ENCODE assay signal across 10 mouse cellular contexts in genomic region chr19:57363076-57363475, GRCm38 (mm10). TPM values are rescaled to one million over a fixed set of nuclear protein-coding genes. Genes with fewer than 3 reads are reported as not detected.
A peak's percentile ranks its signal among the peaks of the same experiment; 100 is the strongest.
DNase-seq lines count a peak whose midpoint lies in the region; ATAC-seq and TF ChIP-seq lines count a peak whose summit lies in the region.
"Had no signal": no experiment of that assay in that cellular context is flagged by ENCODE, and none has a peak within 500 bp of the region (broad histone marks: within the 10 kb centered on the region; RNA-seq: fewer than 3 reads in every experiment).

No protein-coding gene starts in this region.

- 17% methylated on average over 7 of the region's 7 CpGs for WGBS in kidney, postnatal 0 days
- 22% methylated on average over 7 of the region's 7 CpGs for WGBS in embryonic facial prominence, embryonic 15.5 days
- WGBS in intestine, embryonic 16.5 days: 15% methylated on average over 7 of the region's 7 CpGs
- 55% methylated on average over 7 of the region's 7 CpGs for WGBS in neural tube, embryonic 12.5 days

- no peaks in the 10 kb centered on the region for H3K36me3 ChIP-seq in kidney, postnatal 0 days (ENCODE audit: insufficient read depth, low read length)
- H3K36me3 ChIP-seq in embryonic facial prominence, embryonic 15.5 days: no peaks in the 10 kb centered on the region
- H3K36me3 ChIP-seq in intestine, embryonic 16.5 days (ENCODE audit: control insufficient read depth, insufficient read depth, low read length): no peaks in the 10 kb centered on the region
- H3K36me3 ChIP-seq in neural tube, embryonic 12.5 days: peaks cover 7% of the 10 kb centered on the region; the same call in 1 of the 2 replicates

- peak overlapping the region; percentile 41 for H3K9ac ChIP-seq in kidney, postnatal 0 days (ENCODE audit: low read depth, low read length)
- no peak overlapping the region for H3K9ac ChIP-seq in embryonic facial prominence, embryonic 15.5 days
- peak overlapping the region; percentile 44 for H3K9ac ChIP-seq in intestine, embryonic 16.5 days (ENCODE audit: low read depth, low read length)
- 0 out of 2 replicates have a peak overlapping the region, but pooled peaks have one; percentile 42 for H3K9ac ChIP-seq in neural tube, embryonic 12.5 days

- peak overlapping the region; percentile 66 for H3K4me2 ChIP-seq in kidney, postnatal 0 days (ENCODE audit: low read length)
- H3K4me2 ChIP-seq in embryonic facial prominence, embryonic 15.5 days (replicated peaks): peak overlapping the region; percentile 68
- peak overlapping the region; percentile 49 for H3K4me2 ChIP-seq in intestine, embryonic 16.5 days (ENCODE audit: low read depth, low read length)
- H3K4me2 ChIP-seq in neural tube, embryonic 12.5 days (replicated peaks): peak overlapping the region; percentile 57

- H3K4me1 ChIP-seq in kidney, postnatal 0 days (replicated peaks; ENCODE audit: insufficient read depth, low read length): peaks cover 33% of the 10 kb centered on the region
- peaks cover 67% of the 10 kb centered on the region for H3K4me1 ChIP-seq in embryonic facial prominence, embryonic 15.5 days
- H3K4me1 ChIP-seq in intestine, embryonic 16.5 days (ENCODE audit: control insufficient read depth, insufficient read depth, low read length): peaks cover 52% of the 10 kb centered on the region
- H3K4me1 ChIP-seq in neural tube, embryonic 12.5 days: peaks cover 47% of the 10 kb centered on the region

- H3K27ac ChIP-seq in kidney, postnatal 0 days: peak overlapping the region; percentile 32; the same call in 1 of the 2 replicates
- H3K27ac ChIP-seq in embryonic facial prominence, embryonic 15.5 days (replicated peaks): no peak overlapping the region
- H3K27ac ChIP-seq in intestine, embryonic 16.5 days (ENCODE audit: low read length): 0 out of 2 replicates have a peak overlapping the region, but pooled peaks have one; percentile 39
- H3K27ac ChIP-seq in neural tube, embryonic 12.5 days: no peak overlapping the region

- H3K9me3 ChIP-seq in kidney, postnatal 0 days (replicated peaks; ENCODE audit: low read length): no peaks in the 10 kb centered on the region
- H3K9me3 ChIP-seq in embryonic facial prominence, embryonic 15.5 days (replicated peaks): no peaks in the 10 kb centered on the region
- H3K9me3 ChIP-seq in intestine, embryonic 16.5 days (ENCODE audit: control insufficient read depth, low read length): no peaks in the 10 kb centered on the region
- H3K9me3 ChIP-seq in neural tube, embryonic 12.5 days: no peaks in the 10 kb centered on the region

- no peak for DNase-seq in kidney, postnatal 0 days (ENCODE audit: low spot score)
- no peak for DNase-seq in kidney, adult 18-20 months
- DNase-seq in adrenal gland, postnatal 4 days (ENCODE audit: low spot score in 2 of 2): no peak
- DNase-seq in right cerebral cortex, postnatal 14 days: no peak
- DNase-seq: kidney, postnatal 36 days had no signal

- ATAC-seq in kidney, postnatal 0 days (replicated peaks; ENCODE audit: low FRiP score, low read depth): no peak
- no peak for ATAC-seq in embryonic facial prominence, embryonic 15.5 days (ENCODE audit: insufficient number of reproducible peaks, low FRiP score, low TSS enrichment, low read depth)
- no peak for ATAC-seq in intestine, embryonic 16.5 days
- no peak for ATAC-seq in neural tube, embryonic 12.5 days (ENCODE audit: low FRiP score, low read depth)
- no peak for ATAC-seq in granulocyte monocyte progenitor cell, adult 5-6 weeks (replicated peaks; ENCODE audit: poor library complexity, severe bottlenecking)
- ATAC-seq: Patski had no signal

- no peak for TF ChIP-seq CTCF in kidney, postnatal 0 days (IDR thresholded peaks at IDR 0.05; ENCODE audit: low read depth)

- H3K4me3 ChIP-seq in kidney, postnatal 0 days (replicated peaks; ENCODE audit: low read depth, low read length): peak overlapping the region; percentile 99; the same call in 1 of the 2 replicates
- peak overlapping the region; percentile 28 for H3K4me3 ChIP-seq in embryonic facial prominence, embryonic 15.5 days (replicated peaks)
- H3K4me3 ChIP-seq in intestine, embryonic 16.5 days (ENCODE audit: low read length): peak overlapping the region; percentile 20
- H3K4me3 ChIP-seq in neural tube, embryonic 12.5 days: 0 out of 2 replicates have a peak overlapping the region, but pooled peaks have one; percentile 19

- no peaks in the 10 kb centered on the region for H3K27me3 ChIP-seq in kidney, postnatal 0 days (ENCODE audit: insufficient read depth, low read length)
- no peaks in the 10 kb centered on the region for H3K27me3 ChIP-seq in embryonic facial prominence, embryonic 15.5 days
- no peaks in the 10 kb centered on the region for H3K27me3 ChIP-seq in intestine, embryonic 16.5 days (replicated peaks; ENCODE audit: control insufficient read depth, insufficient read depth, low read length)
- H3K27me3 ChIP-seq in neural tube, embryonic 12.5 days (replicated peaks): no peaks in the 10 kb centered on the region
- H3K27me3 ChIP-seq: Patski had no signal

RNA-seq across cellular contexts. Expression of gene Fam160b1, which starts 2.6 kb away (rescaled TPM):
- 12.6 and 12.8 TPM in 2 replicates for polyA plus RNA-seq in kidney, postnatal 0 days (2015; fragmentation: Nextera tagmentation; extraction: Ambion mirVana)
- 15.3 and 16.3 TPM in 2 replicates for polyA plus RNA-seq in embryonic facial prominence, embryonic 15.5 days (2015; fragmentation: Nextera tagmentation; extraction: Ambion mirVana)
- polyA plus RNA-seq in intestine, embryonic 16.5 days (2015; fragmentation: Nextera tagmentation; extraction: Ambion mirVana): 9.9 and 11.8 TPM in 2 replicates
- polyA plus RNA-seq in neural tube, embryonic 12.5 days (2016; fragmentation: Nextera tagmentation; extraction: Ambion mirVana): 16.2 and 19.3 TPM in 2 replicates
- 10 to 100 TPM; 28.6 to 30.0 TPM for total RNA-seq in adrenal gland, postnatal 4 days (2021)
- total RNA-seq in granulocyte monocyte progenitor cell, adult 5-6 weeks (2014; fragmentation: Nextera tagmentation): 18.0 and 25.6 TPM in 2 replicates
- total RNA-seq in granulocyte monocyte progenitor cell, adult 5-6 weeks (2017): 15.3 and 15.8 TPM in 2 replicates

RNA-seq across cellular contexts. Expression of gene Ablim1, which starts 48.4 kb away (rescaled TPM):
- 40.5 and 41.2 TPM in 2 replicates for polyA plus RNA-seq in kidney, postnatal 0 days (2015; fragmentation: Nextera tagmentation; extraction: Ambion mirVana)
- 67.7 and 71.3 TPM in 2 replicates for polyA plus RNA-seq in embryonic facial prominence, embryonic 15.5 days (2015; fragmentation: Nextera tagmentation; extraction: Ambion mirVana)
- polyA plus RNA-seq in intestine, embryonic 16.5 days (2015; fragmentation: Nextera tagmentation; extraction: Ambion mirVana): 29.2 and 32.0 TPM in 2 replicates
- 34.0 and 34.9 TPM in 2 replicates for polyA plus RNA-seq in neural tube, embryonic 12.5 days (2016; fragmentation: Nextera tagmentation; extraction: Ambion mirVana)
- 10 to 100 TPM; 50.9 to 59.8 TPM for total RNA-seq in adrenal gland, postnatal 4 days (2021)
- 8.6 and 9.4 TPM in 2 replicates for total RNA-seq in granulocyte monocyte progenitor cell, adult 5-6 weeks (2014; fragmentation: Nextera tagmentation)
- total RNA-seq in granulocyte monocyte progenitor cell, adult 5-6 weeks (2017): 8.0 and 8.9 TPM in 2 replicates

Comparison
In these comparisons a context has a peak if more than half of its experiments do, and no peak if none do; other contexts are left out.
1. H3K27ac ChIP-seq: peak in kidney, postnatal 0 days (single experiment) and intestine, embryonic 16.5 days (single experiment); none in embryonic facial prominence, embryonic 15.5 days (single experiment) and neural tube, embryonic 12.5 days (single experiment).
2. H3K4me3 ChIP-seq: peak in every context shown above with its lines; median percentile 99 in kidney, postnatal 0 days; 28 in embryonic facial prominence, embryonic 15.5 days; 20 in intestine, embryonic 16.5 days; 19 in neural tube, embryonic 12.5 days.
3. Peak in every context shown above with its lines, with median percentiles within 50 percentile points of each other: H3K4me2 ChIP-seq.